Mouse (Mus musculus): ENCODE data around the gene Pip4p1.

GRCm38 (mm10) chr14:50892091-50892490 lies 38.6 kb downstream of the Pip4p1 start:
- no peak for TF ChIP-seq GATA1 (IDR thresholded peaks at IDR 0.05; ENCODE audit: borderline replicate concordance, low read length)
- TF ChIP-seq FLI1 (IDR thresholded peaks at IDR 0.05; ENCODE audit: low read length), result no peak
